Mouse (Mus musculus) lung, adult 2 months (tissue): ENCODE data around the gene Fyb2.

Experiments used
- CTCF ChIP-seq: fragments of 200-500 bp; IDR thresholded peaks from 2 replicates; pipeline ENCODE4 v1.5.1; 2011; ENCODE audit warnings: mild to moderate bottlenecking, low read length, control low read depth; ENCODE audit not compliant: insufficient read depth
- POLR2A ChIP-seq: fragments of 200-500 bp; IDR thresholded peaks from 2 replicates; pipeline ENCODE4 v1.6.1; 2011; ENCODE audit warnings: low read depth, mild to moderate bottlenecking, control low read depth, low read length, borderline replicate concordance; ENCODE audit errors: extremely low read depth

DNA sequence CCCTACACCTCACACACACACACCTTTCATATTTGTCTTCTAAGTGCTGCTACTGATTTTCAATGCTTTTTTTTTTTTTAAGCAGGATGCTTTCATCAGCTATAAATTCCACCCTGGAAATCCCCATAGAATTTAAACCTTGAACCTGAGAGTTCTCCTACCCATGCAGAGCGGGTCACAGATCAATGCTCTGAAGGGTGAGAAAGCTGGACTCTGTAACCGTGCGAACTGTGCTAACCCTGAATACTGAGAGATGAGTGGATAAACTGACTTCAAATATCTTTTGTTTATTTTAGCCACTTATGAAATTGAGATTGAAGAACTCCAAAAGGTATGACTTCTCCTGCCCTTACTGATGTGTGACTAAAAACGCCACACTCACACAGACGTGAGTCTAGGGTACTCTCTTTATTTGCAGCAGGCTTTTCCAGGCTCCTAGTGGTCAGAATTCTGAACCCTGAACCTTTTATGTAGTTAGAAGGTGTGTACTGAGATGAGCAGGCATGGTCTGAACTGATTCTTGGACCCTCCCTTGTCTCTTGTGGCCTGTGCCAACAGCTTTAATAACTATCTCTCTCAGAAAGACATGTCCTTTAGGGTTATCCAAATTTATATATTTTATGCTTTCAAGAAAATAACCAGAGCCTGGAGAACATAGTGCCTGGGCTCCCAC lies 72.8 kb downstream of the Fyb2 start:
- TF ChIP-seq CTCF = no peak
- TF ChIP-seq POLR2A = no peak
